Mouse (Mus musculus): ENCODE measurements around the gene Elf2. TPM values are rescaled to one million over a fixed set of nuclear protein-coding genes. Genes with fewer than 3 reads are reported as not detected.

The Elf2 gene
- polyA plus RNA-seq, 1 experiment from 2014 or later: 38.7 TPM

DNA sequence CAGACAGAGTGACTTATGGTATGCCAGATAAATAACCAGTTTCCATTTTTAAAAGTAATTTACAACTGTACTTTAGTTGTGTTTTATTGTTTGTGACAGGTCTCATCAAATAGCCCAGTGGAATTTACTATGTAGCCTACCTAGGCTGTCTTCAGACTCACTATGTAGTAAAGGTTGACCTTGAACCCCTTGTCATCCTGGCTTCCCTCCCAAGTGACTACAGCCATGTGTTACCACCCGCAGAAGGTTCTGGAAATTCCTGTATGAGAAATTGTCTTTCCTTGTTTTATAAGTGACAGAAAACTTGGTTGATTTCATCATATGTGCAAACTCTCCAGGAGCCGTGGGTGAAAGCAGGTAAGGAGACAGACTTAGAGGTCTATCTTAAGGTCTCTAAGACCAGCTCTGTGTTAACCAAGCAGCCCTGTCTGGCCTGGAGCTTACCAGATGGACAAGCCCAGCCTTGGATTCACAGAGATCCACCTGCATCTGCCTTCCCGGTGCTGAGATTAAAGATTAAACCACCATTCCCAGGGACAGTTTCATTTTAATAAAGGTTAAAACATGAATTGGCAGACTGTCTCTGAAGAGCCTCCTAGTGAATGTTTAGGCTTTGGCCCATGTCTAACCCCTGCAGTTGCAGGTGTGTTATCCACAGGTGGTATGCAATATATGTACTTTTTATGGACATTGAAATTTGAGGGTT is 108.1 kb downstream of the Elf2 start:
- 84% methylated on average over 3 of the region's 3 CpGs for WGBS (ENCODE audit: missing documents)
- Histone ChIP-seq H3K79me2 (ENCODE audit: inconsistent target) (peaks cover 89% of the 10 kb centered on the region), H3K27ac (no peak overlapping the region), H3K4me3 (ENCODE audit: inconsistent target) (no peak overlapping the region), H3K36me3 (ENCODE audit: inconsistent target) (no peaks in the 10 kb centered on the region)

DNA sequence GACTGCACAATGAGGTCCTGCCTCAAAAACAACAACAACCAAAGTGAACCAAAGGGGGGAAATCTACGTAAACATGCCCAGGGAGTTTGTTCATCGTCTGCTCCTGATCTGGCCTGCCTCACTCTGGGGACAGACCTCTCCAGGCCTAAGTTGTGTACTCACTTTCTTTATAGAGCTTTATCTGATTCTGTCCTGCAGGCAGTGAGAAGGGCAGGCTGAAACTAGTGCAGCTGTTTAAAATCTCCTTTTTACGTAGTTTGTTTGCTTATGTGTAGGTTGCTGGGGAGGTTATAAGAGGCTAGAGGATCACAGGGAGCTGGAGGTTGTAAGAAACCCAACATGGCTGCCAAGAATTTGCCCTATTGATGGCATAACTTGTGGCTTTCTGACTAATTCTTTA is 109.0 kb downstream of the Elf2 start:
- peaks cover 87% of the 10 kb centered on the region for H3K79me2 ChIP-seq (ENCODE audit: inconsistent target)
- WGBS (ENCODE audit: missing documents): 78% methylated on average over 3 of the region's 3 CpGs
- H3K36me3 ChIP-seq (ENCODE audit: inconsistent target): no peaks in the 10 kb centered on the region
- H3K27ac ChIP-seq: no peak overlapping the region
- H3K4me3 ChIP-seq (ENCODE audit: inconsistent target): no peak overlapping the region

DNA sequence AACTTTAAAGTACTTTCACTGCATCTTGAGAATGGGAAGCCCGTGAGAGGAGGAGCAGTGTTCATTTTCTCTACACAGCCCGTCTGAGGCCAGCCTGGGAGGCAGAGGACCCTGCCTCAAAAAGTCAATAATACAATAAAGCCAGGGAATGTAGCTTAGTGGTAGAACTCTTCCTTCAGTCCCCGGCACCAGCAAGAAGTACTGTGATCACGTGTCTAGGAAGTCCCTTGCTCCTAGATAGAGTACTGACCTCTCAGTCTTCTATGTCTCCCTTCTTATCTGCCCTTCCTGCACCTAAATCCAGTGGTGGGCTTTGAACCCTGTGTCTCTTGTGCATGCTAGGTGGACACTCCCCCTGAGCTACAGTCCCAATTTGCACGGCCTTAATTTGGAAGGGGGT is 109.6 kb downstream of the Elf2 start:
- Histone ChIP-seq H3K36me3 (ENCODE audit: inconsistent target) (no peaks in the 10 kb centered on the region), H3K79me2 (ENCODE audit: inconsistent target) (peaks cover 89% of the 10 kb centered on the region), H3K4me3 (ENCODE audit: inconsistent target) (no peak overlapping the region), H3K27ac (no peak overlapping the region)
- 93% methylated on average over 5 of the region's 5 CpGs for WGBS (ENCODE audit: missing documents)

DNA sequence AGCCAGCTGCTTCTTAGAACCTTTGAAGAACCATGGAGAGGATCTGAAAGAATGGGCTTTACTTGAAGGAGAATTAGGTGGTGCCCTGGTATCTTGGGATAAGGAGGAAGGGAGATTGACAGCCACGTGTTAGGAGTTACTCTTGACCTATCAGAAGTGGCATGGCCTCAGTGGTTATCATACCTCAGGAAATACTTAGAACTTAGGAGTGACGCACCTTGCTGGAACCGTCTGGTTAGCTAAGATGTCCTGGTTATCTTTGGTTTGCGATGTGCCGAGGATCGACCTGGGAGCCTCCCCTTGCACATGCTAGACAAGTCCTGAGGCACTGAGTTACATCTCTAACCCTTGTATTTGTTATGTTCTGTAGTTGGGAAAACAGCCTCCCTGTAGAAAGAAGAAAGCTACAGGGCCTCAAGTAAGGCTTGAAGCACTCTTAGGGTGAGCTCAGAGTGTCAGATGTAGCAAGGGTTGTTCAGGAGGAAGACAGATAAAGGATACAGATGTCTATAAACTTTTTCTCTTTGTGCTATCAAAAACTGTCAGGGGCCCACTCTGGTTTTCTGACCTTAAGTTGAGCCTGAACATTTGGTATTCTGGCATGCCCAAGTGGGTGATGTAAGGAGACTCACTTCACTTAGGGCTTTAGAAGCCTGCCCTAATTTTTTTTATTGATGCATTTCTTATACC is 110.2 kb downstream of the Elf2 start:
- WGBS (ENCODE audit: missing documents): 97% methylated on average over 6 of the region's 6 CpGs
- no peaks in the 10 kb centered on the region for H3K36me3 ChIP-seq (ENCODE audit: inconsistent target)
- H3K4me3 ChIP-seq (ENCODE audit: inconsistent target): no peak overlapping the region
- no peak overlapping the region for H3K27ac ChIP-seq
- peaks cover 92% of the 10 kb centered on the region for H3K79me2 ChIP-seq (ENCODE audit: inconsistent target)

DNA sequence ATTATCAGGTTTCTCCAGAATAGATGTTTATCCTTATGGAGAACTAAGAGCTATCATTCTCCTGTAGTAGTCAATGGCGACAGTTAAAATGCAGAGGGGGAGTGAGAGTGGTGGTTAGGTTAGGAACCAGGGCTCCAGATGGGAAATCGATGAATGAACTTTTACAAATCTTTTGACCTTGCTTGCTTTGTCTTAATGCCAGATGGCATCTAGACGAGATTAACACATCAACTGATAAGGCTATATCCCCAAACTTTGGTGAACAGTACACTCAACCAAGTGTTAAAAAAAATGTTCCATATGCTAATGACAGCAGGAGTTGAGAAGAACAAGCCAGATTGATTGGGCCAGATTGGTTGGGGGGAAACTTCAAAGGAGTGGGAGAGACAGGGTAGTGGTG is 111.2 kb downstream of the Elf2 start:
- no peak overlapping the region for H3K4me3 ChIP-seq (ENCODE audit: inconsistent target)
- H3K27ac ChIP-seq: no peak overlapping the region
- H3K79me2 ChIP-seq (ENCODE audit: inconsistent target): peaks cover 85% of the 10 kb centered on the region
- 98% methylated on average over 3 of the region's 3 CpGs for WGBS (ENCODE audit: missing documents)
- H3K36me3 ChIP-seq (ENCODE audit: inconsistent target): no peaks in the 10 kb centered on the region

DNA sequence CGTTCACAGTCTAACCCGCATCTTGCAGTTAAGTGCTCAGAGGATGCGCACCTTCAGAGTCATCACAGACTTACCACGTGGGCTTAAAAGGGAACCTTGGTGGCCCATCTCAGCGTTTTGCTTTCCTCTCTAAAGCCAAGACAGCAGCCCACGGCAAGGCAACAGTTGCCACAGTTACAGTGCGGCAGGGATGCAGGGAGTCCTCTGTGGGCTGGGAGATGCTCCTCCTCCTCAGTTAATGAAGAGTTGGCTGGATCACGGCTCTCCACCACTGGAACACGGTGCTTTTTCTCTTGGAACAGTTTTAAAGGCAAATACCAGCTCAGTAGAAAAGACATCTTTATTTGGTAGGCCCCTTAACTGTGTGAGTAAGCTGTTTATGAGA is 111.7 kb downstream of the Elf2 start:
- Histone ChIP-seq H3K27ac (no peak overlapping the region), H3K36me3 (ENCODE audit: inconsistent target) (no peaks in the 10 kb centered on the region), H3K4me3 (ENCODE audit: inconsistent target) (no peak overlapping the region), H3K79me2 (ENCODE audit: inconsistent target) (peaks cover 81% of the 10 kb centered on the region)
- 81% methylated on average over 9 of the region's 9 CpGs for whole genome bisulfite sequencing (ENCODE audit: missing documents)

DNA sequence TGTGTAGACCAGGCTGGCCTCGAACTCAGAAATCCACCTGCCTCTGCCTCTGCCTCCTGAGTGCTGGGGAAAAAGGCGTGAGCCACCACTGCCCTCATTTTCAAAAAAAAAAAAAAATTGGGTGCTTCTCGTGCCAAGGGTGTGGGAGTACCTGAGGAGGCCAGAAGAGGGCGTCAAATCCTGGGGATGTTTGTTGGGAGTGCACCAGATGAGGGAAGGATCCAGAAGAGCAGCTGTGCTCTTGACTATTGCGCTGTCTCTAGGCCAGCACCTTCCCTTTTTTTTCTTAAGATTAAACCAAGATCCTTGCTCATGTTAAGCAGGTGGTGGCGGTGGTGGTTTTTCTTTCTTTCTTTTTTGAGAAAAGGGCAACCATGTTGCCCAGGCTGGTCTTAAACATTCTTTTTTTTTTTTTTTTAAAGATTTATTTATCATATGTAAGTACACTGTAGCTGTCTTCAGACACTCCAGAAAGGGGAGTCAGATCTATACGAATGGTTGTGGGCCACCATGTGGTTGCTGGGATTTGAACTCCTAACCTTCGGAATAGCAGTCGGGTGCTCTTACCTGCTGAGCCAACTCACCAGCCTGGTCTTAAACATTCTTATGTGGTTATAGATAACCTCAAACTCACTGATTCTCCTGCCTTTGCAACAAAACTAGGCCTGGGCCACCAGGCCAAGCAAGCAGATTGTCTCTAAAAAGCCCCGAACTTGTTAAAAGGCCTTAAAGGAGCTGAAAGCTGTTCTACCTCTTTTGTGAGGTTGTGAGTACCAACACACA is 112.2 kb downstream of the Elf2 start:
- Histone ChIP-seq H3K4me3 (ENCODE audit: inconsistent target) (no peak overlapping the region), H3K36me3 (ENCODE audit: inconsistent target) (no peaks in the 10 kb centered on the region), H3K79me2 (ENCODE audit: inconsistent target) (peaks cover 76% of the 10 kb centered on the region), H3K27ac (no peak overlapping the region)
- 68% methylated on average over 10 of the region's 10 CpGs for WGBS (ENCODE audit: missing documents)

DNA sequence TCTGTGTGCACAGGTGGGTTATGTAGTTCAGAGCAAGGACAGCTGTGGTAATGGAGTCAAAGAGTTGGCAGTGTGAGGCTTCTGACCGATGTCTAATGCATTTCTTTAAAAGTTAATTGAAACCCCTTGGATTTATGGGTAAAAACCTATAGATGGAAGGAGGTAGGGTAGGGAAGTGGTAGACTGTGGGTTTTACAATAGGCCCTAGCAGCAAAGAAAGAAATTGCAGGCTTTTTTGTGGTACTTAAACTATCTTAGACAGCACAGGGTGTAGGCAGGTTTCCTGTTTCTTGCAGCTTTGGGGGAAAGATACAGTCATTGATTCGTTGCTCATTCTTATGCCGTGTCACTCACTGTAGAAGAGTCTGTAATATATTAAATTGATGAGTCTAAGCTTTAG is 113.9 kb downstream of the Elf2 start:
- WGBS (ENCODE audit: missing documents): 32% methylated on average over 3 of the region's 3 CpGs
- Histone ChIP-seq H3K79me2 (ENCODE audit: inconsistent target) (peaks cover 61% of the 10 kb centered on the region), H3K36me3 (ENCODE audit: inconsistent target) (no peaks in the 10 kb centered on the region), H3K4me3 (ENCODE audit: inconsistent target) (no peak overlapping the region), H3K27ac (no peak overlapping the region)

DNA sequence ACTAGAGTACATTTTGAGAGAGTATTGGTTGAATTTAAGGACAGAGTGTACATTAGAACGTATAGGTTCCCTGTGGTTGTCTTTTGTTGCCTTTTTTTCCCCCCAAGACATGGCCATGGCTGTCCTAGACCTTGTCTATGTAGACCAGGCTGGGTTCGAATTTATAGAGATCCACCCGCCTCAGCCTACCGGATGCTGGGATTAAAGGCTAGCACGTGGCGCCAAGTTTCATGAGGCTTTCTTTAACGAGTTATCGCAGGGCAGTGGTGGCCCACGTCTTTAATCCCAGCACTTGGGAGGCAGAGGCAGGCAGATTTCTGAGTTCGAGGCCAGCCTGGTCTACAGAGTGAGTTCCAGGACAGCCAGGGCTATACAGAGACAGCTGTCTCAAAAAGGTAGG is 114.5 kb downstream of the Elf2 start:
- WGBS (ENCODE audit: missing documents): 98% methylated on average over 9 of the region's 10 CpGs
- H3K79me2 ChIP-seq (ENCODE audit: inconsistent target): peaks cover 55% of the 10 kb centered on the region
- H3K27ac ChIP-seq: no peak overlapping the region
- H3K4me3 ChIP-seq (ENCODE audit: inconsistent target): no peak overlapping the region
- H3K36me3 ChIP-seq (ENCODE audit: inconsistent target): no peaks in the 10 kb centered on the region

DNA sequence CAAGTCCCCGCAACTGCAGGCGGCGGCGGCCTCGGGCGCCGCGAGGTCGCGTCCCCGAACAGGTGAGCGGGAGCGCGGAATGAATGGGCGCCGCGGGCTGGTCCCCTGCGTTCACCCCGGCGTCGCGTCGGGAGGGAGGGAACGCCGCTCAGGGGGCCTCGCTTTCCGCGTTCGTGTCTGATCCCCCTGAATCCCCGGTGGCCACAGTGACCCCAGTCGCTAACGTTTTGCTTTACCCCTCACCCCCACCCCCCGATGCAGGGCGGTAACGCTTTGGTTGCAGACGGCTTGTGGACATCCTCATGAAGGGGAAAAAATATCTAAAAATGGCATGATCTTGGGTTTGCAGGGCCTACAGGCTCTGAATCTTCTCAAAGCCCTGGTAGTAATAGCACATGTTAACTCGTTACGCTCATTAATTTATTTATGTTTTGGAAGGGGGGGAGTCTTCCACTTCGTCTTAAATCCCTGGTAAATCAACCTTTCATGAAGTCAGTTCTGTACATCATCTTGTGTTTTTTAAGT is 115.2 kb downstream of the Elf2 start:
- H3K27ac ChIP-seq: no peak overlapping the region
- H3K79me2 ChIP-seq (ENCODE audit: inconsistent target): peaks cover 48% of the 10 kb centered on the region
- H3K4me3 ChIP-seq (ENCODE audit: inconsistent target): peak overlapping the region; percentile 35
- 7% methylated on average over 37 of the region's 39 CpGs for whole genome bisulfite sequencing (ENCODE audit: missing documents)
- no peaks in the 10 kb centered on the region for H3K36me3 ChIP-seq (ENCODE audit: inconsistent target)

DNA sequence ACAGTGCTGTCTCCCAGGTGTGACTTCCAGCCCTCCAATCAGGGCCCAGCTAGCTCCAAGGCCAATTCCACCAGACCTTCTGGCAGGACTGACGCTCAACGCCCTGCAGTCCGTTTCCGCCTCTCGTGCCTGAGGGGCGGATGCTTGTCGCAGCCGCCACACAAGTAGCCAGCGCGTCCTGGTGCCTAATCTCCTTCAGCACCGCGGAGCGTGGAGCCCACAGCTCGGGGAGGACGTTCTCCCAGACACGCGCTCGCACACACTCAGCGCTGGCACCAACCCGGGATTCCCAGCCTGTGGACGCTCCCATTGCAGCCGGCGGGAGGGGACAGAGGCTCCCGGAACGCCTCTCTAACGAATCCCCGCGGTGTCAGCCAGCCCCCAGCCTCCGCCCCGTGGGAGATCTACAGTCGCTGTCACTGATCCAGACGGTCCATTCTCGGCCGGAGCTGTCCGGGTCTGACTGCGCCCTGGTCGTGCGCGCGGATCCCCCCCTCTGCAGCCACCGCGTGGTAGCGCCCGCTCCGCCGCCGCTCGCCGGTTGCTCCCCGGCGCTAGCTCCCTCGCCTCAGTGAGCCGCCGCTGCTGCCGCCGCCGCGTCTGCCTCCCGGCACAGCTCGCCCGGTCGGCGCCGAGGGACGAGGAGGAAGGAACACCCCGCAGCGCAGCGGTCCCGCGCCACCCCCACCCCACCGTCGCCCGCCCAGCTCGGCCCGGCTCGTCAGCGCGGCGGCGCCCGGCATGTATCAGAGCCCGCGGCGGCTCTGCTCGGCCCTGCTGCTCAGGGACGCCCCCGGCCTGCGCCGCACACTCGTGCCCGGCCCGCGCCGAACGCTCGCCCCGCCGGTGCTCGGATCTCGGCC is 115.9 kb downstream of the Elf2 start, which contains the start of gene Noct:
Gene Noct, plus strand, starts transcription at position 85 of the 863 bp plus-strand sequence.
- peaks cover 42% of the 10 kb centered on the region for H3K79me2 ChIP-seq (ENCODE audit: inconsistent target)

DNA sequence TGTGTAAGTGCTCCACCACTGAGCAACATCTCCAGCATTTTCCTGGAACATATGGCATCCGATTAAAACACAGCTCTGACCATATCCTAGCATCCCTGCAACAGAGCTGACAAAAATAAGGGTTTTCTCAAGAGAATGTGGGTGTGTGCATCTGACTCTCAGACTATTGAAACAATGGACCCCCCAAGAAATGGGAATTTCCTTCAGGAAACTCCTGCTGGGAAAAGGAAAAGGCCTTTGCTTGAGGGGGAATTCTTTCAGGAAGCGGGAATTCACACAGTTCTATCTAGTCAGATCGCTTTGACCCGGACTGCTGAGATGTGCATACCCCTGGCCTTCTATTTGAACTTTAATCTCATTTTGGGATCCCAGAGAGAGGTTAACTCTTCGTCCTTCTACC is 116.9 kb downstream of the Elf2 start:
- no peaks in the 10 kb centered on the region for H3K36me3 ChIP-seq (ENCODE audit: inconsistent target)
- H3K27ac ChIP-seq: no peak overlapping the region
- WGBS (ENCODE audit: missing documents): 84% methylated on average over 5 of the region's 5 CpGs
- H3K4me3 ChIP-seq (ENCODE audit: inconsistent target): no peak overlapping the region
- peaks cover 32% of the 10 kb centered on the region for H3K79me2 ChIP-seq (ENCODE audit: inconsistent target)

More for the DNA sequence above, 115.9 kb downstream of the Elf2 start, which contains the start of gene Noct:
- H3K27ac ChIP-seq: peak within 1 kb of the TSS; percentile 80
- H3K4me3 ChIP-seq (ENCODE audit: inconsistent target): peak within 1 kb of the TSS; percentile 35
- H3K36me3 ChIP-seq (ENCODE audit: inconsistent target): no peaks in the 10 kb centered on the region
- 1% methylated on average over 88 of the region's 100 CpGs for WGBS (ENCODE audit: missing documents)

DNA sequence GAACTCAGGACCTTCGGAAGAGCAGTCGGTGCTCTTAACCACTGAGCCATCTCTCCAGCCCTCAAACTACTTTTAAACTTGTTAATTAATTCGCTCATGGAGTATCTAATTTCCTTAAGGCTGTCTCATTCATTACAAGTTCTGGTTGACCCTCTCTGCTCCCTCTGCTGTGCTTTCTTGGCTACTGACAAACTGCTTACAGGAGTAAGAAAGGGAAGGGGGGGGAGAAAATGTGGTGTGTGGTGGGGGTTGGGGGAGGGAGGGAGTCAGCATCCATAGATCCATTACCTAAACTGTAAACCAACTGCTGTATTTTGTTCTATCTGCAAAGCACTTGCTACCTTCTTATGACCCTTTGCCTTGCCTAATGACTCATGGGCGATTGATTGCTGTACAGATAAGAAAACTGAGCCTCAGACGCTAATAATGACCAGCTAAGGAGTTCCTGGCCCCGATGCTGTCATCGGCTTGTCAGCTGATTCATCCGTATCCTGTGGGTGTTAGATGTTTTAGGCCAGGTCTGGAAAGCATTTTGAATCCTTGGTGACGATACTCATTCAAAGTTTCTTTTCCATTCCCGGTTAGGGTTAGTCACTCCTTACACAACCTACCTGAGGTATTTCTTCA is 117.5 kb downstream of the Elf2 start:
- H3K27ac ChIP-seq: no peak overlapping the region
- peaks cover 26% of the 10 kb centered on the region for H3K79me2 ChIP-seq (ENCODE audit: inconsistent target)
- WGBS (ENCODE audit: missing documents): 76% methylated on average over 10 of the region's 10 CpGs
- no peak overlapping the region for H3K4me3 ChIP-seq (ENCODE audit: inconsistent target)
- no peaks in the 10 kb centered on the region for H3K36me3 ChIP-seq (ENCODE audit: inconsistent target)

DNA sequence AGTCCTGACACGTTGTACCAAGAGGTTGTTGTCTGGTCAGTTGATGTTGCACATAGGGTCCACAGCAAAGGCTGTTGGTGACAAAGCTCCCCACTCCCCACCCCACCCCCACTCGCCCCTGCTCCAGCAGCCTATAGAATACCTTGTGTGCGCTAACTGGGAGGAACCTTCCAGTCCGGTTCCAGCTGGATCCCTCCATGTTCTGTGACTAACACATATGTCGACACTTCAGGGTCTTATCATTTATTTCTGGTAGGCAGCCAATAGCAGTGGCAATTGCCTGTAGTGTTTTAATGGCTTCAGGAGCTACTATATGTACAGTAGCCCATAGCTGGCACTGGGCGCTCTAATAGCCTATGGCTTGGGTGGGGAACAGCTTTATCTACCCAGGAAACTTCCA is 118.2 kb downstream of the Elf2 start:
- H3K27ac ChIP-seq: no peak overlapping the region
- no peak overlapping the region for H3K4me3 ChIP-seq (ENCODE audit: inconsistent target)
- peaks cover 19% of the 10 kb centered on the region for H3K79me2 ChIP-seq (ENCODE audit: inconsistent target)
- 96% methylated on average over 5 of the region's 6 CpGs for WGBS (ENCODE audit: missing documents)
- no peaks in the 10 kb centered on the region for H3K36me3 ChIP-seq (ENCODE audit: inconsistent target)

All from macrophage (primary cell).